Mouse (Mus musculus): ENCODE data around the gene Rtl8c.
"Not testable (repeated sequence)": the region's sequence is repeated elsewhere in the genome, so short reads cannot be mapped to it uniquely, and the experiment has no call there.

Gene Rtl8c

GRCm38 (mm10) chrX:53607242-53608121, at the start of gene Rtl8c:
Gene Rtl8c, plus strand, starts transcription at chrX:53608032.
- peak; percentile 11 for DNase-seq (ENCODE audit: extremely low read depth, insufficient read length, low spot score)

GRCm38 (mm10) chrX:53579311-53579710, 28.5 kb upstream of the Rtl8c start:
- no peak for DNase-seq (ENCODE audit: extremely low read depth, insufficient read length, low spot score)

- DNase-seq (ENCODE audit: extremely low read depth, insufficient read length, low spot score), result not testable (repeated sequence)
These were observed 26.4 kb upstream of the Rtl8c start for GRCm38 (mm10) chrX:53581407-53581806.

GRCm38 (mm10) chrX:53583404-53583803, 24.4 kb upstream of the Rtl8c start:
- not testable (repeated sequence) for DNase-seq (ENCODE audit: extremely low read depth, insufficient read length, low spot score)

- DNase-seq (ENCODE audit: extremely low read depth, insufficient read length, low spot score), result not testable (repeated sequence)
These were observed 7.8 kb upstream of the Rtl8c start for GRCm38 (mm10) chrX:53599993-53600392.

GRCm38 (mm10) chrX:53606176-53606575, 1.7 kb upstream of the Rtl8c start:
- not testable (repeated sequence) for DNase-seq (ENCODE audit: extremely low read depth, insufficient read length, low spot score)

GRCm38 (mm10) chrX:53608122-53608813, 436 bp downstream of the Rtl8c start:
- DNase-seq (ENCODE audit: extremely low read depth, insufficient read length, low spot score), result no peak

- DNase-seq (ENCODE audit: extremely low read depth, insufficient read length, low spot score), result not testable (repeated sequence)
These were observed 1.0 kb downstream of the Rtl8c start, which contains the start of gene Gm14597 for GRCm38 (mm10) chrX:53608879-53609278. Gene Gm14597, minus strand, starts transcription at chrX:53608979.

- DNase-seq (ENCODE audit: extremely low read depth, insufficient read length, low spot score), result peak; percentile 6
These were observed 2.7 kb downstream of the Rtl8c start for GRCm38 (mm10) chrX:53610571-53610970.

GRCm38 (mm10) chrX:53611395-53611794, 3.6 kb downstream of the Rtl8c start:
- not testable (repeated sequence) for DNase-seq (ENCODE audit: extremely low read depth, insufficient read length, low spot score)

GRCm38 (mm10) chrX:53638107-53638506, 30.3 kb downstream of the Rtl8c start:
- peak; percentile 9 for DNase-seq (ENCODE audit: extremely low read depth, insufficient read length, low spot score)

GRCm38 (mm10) chrX:53642604-53642979, 34.8 kb downstream of the Rtl8c start:
- DNase-seq (ENCODE audit: extremely low read depth, insufficient read length, low spot score), result not testable (repeated sequence)

GRCm38 (mm10) chrX:53642980-53643961, 35.4 kb downstream of the Rtl8c start, which contains the start of gene Rtl8a:
Gene Rtl8a, minus strand, starts transcription at chrX:53643682.
- DNase-seq (ENCODE audit: extremely low read depth, insufficient read length, low spot score), result peak; percentile 86

- DNase-seq (ENCODE audit: extremely low read depth, insufficient read length, low spot score), result no peak
These were observed 38.1 kb downstream of the Rtl8c start for GRCm38 (mm10) chrX:53645885-53646284.

GRCm38 (mm10) chrX:53652917-53653316, 45.1 kb downstream of the Rtl8c start:
- DNase-seq (ENCODE audit: extremely low read depth, insufficient read length, low spot score), result not testable (repeated sequence)

All from 3134 (cell line).